Mouse (Mus musculus): ENCODE data around the gene Vil1. TPM values are rescaled to one million over a fixed set of nuclear protein-coding genes. Genes with fewer than 3 reads are reported as not detected.
A peak's percentile ranks its signal among the peaks of the same experiment; 100 is the strongest.

Gene Vil1
- polyA plus RNA-seq, 1 experiment from 2014 or later = 0.38 TPM

DNA sequence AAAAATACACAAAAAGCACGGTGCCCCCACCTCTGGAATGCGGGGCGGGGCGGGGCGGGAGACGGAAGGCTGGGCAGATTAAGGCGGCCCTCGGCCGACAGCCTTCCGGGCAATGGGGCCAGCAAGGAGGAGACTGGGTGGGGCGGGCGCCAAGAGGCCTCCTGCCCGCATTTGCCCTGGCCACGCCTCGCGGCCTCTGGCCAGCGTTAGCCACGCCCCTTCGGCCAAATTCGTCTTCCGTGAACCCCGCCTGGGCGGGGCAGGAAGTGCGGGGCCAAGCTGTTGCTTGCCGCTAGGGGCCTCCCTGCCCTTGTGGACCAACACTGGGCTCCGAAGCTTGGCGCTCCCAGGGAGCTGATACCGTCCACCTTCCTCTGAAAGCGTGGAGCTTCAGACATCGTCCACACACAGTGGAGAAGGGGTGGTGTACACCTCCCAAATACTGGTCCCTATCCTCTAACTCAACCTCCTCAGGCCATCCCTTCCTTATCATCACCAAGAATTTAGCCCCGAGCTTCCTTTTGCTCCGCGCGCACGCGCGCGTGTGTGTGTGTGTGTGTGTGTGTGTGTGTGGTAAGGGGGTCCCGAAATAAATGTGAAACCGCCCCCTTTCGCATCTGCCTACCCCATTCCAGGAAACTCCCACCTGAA is 11.8 kb upstream of the Vil1 start:
- ATAC-seq (ENCODE audit: insufficient number of reproducible peaks, insufficient read depth, low FRiP score, low read depth) = peak; percentile 91
- Histone ChIP-seq H3K4me1 (ENCODE audit: control insufficient read depth in 2 of 2, insufficient read depth in 2 of 2, low read length in 2 of 2) (peaks cover 4 to 20% of the 10 kb centered on the region in 2 experiments; a peak in 3 of 4 replicates), H3K4me2 (ENCODE audit: low read length) (peak overlapping the region; percentile 91), H3K27me3 (ENCODE audit: control insufficient read depth, insufficient read depth, low read length) (no peaks in the 10 kb centered on the region), H3K36me3 (ENCODE audit: control insufficient read depth, insufficient read depth, low read length) (peaks cover 26% of the 10 kb centered on the region), H3K9me3 (ENCODE audit: control insufficient read depth, low read length) (no peaks in the 10 kb centered on the region), H3K4me3 (ENCODE audit: control insufficient read depth in 1 of 2, insufficient read depth in 1 of 2, low read depth in 1 of 2, low read length in 2 of 2) (peak overlapping the region; percentile 42 to 47), H3K27ac (replicated peaks in 1 of 2; ENCODE audit: control insufficient read depth in 1 of 2, insufficient read depth in 1 of 2, low read depth in 2 of 2, low read length in 2 of 2) (peak overlapping the region; percentile 81 to 92), H3K9ac (ENCODE audit: low read length) (peak overlapping the region; percentile 79)
- 0% methylated on average over 41 of the region's 41 CpGs for WGBS

DNA sequence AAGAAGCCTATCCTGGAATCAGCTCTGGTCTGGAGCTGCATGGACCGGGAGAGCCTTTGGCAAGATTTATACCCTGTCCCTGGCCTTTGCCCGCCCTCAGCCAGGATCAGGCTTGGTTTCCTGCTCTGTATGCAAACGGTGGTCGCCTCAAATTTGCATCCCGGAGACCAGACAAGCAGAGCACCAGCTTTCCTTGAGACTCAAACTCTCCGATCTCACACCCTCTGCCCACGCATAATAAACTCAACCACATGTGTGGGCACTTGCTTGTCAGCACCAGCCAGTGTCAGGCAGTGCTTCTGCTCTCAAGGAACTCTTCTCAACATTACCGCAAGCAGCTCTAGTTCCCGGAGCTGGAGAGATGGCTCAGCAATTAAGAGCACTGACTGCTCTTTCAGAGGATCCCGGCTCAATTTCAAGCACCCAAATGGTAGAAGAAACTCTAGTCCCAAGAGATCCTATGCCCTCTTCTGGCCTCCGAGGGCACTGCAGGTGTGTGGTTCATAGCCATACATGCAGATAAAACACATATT is 11.2 kb upstream of the Vil1 start:
- Histone ChIP-seq H3K9ac (ENCODE audit: low read length) (peak overlapping the region; percentile 79), H3K36me3 (ENCODE audit: control insufficient read depth, insufficient read depth, low read length) (peaks cover 26% of the 10 kb centered on the region), H3K4me2 (ENCODE audit: low read length) (peak overlapping the region; percentile 91), H3K9me3 (ENCODE audit: control insufficient read depth, low read length) (no peaks in the 10 kb centered on the region), H3K4me1 (ENCODE audit: control insufficient read depth in 2 of 2, insufficient read depth in 2 of 2, low read length in 2 of 2) (peaks cover 4 to 15% of the 10 kb centered on the region in 2 experiments; a peak in 3 of 4 replicates), H3K4me3 (ENCODE audit: control insufficient read depth in 1 of 2, insufficient read depth in 1 of 2, low read depth in 1 of 2, low read length in 2 of 2) (peak overlapping the region; percentile 42 to 47), H3K27ac (replicated peaks in 1 of 2; ENCODE audit: control insufficient read depth in 1 of 2, insufficient read depth in 1 of 2, low read depth in 2 of 2, low read length in 2 of 2) (peak overlapping the region; percentile 78 to 92), H3K27me3 (ENCODE audit: control insufficient read depth, insufficient read depth, low read length) (no peaks in the 10 kb centered on the region)
- WGBS = 3% methylated on average over 11 of the region's 11 CpGs
- peak; percentile 7; the same call in 1 of the 2 replicates for ATAC-seq (ENCODE audit: insufficient number of reproducible peaks, insufficient read depth, low FRiP score, low read depth)

DNA sequence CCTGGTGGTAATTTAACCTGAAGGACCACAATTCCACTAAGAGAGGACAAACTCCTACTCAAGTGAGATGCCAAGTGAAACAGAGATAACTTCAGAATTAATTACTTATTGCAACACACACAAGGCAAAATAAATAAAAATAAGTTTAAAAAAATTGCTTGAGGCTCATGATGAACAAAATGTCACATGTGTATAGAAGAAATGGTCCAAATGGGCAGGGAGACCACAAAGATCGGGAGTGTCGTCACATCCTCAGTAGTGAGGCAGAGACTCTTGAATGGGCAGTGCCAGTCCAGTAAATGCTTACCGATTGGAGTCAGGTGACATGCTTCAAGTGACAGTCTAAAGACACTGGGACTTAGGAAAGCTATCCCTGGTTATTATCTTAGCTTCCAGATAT is 8.6 kb upstream of the Vil1 start:
- no peak overlapping the region for H3K27ac ChIP-seq (replicated peaks in 1 of 2; ENCODE audit: control insufficient read depth in 1 of 2, insufficient read depth in 1 of 2, low read depth in 2 of 2, low read length in 2 of 2)
- no peaks in the 10 kb centered on the region for H3K9me3 ChIP-seq (ENCODE audit: control insufficient read depth, low read length)
- no peak overlapping the region for H3K4me2 ChIP-seq (ENCODE audit: low read length)
- H3K36me3 ChIP-seq (ENCODE audit: control insufficient read depth, insufficient read depth, low read length) = peaks cover under 1% of the 10 kb centered on the region; the same call in 1 of the 2 replicates
- no peaks in the 10 kb centered on the region for H3K27me3 ChIP-seq (ENCODE audit: control insufficient read depth, insufficient read depth, low read length)
- WGBS = 69% methylated on average over 3 of the region's 3 CpGs
- ATAC-seq (ENCODE audit: insufficient number of reproducible peaks, insufficient read depth, low FRiP score, low read depth) = no peak
- H3K9ac ChIP-seq (ENCODE audit: low read length) = no peak overlapping the region
- no peak overlapping the region for H3K4me3 ChIP-seq (ENCODE audit: control insufficient read depth in 1 of 2, insufficient read depth in 1 of 2, low read depth in 1 of 2, low read length in 2 of 2)
- H3K4me1 ChIP-seq (ENCODE audit: control insufficient read depth in 2 of 2, insufficient read depth in 2 of 2, low read length in 2 of 2) = peaks cover 4 to 6% of the 10 kb centered on the region in 2 experiments; a peak in 1 of 4 replicates

DNA sequence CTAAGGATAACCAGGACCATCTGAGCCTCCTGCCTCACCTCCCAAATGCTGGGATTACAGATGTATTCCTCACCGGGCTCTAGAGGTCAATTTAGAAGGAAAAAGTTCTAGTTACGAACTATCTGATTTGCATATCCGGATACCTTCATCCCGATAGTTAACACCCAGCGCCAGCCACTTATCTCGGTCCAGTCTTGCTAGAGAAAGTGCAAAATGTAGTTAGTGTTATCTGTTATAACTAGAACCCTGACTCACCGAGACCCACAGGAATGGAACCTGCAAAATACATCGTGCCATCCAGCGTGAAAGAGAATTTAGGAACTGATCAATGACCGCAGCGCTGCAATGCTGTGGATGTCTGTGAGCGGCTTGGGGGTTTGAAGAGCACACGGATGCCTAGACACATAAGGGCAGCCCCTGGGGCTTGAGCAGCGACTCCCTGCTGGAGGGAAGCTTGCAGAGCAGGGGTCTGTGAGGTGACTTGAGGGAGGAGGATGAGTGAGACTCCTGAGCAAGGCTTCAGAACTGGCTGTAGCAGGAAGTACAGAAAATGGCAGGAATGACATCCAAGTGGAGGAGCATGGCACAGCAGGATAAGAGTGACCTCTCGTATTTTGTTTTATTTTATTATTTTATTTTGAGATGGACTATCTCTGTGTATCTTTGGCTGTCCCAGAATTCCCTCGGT is 8.0 kb upstream of the Vil1 start:
- H3K4me2 ChIP-seq (ENCODE audit: low read length) = peak overlapping the region; percentile 28
- H3K4me3 ChIP-seq (ENCODE audit: control insufficient read depth in 1 of 2, insufficient read depth in 1 of 2, low read depth in 1 of 2, low read length in 2 of 2) = no peak overlapping the region

DNA sequence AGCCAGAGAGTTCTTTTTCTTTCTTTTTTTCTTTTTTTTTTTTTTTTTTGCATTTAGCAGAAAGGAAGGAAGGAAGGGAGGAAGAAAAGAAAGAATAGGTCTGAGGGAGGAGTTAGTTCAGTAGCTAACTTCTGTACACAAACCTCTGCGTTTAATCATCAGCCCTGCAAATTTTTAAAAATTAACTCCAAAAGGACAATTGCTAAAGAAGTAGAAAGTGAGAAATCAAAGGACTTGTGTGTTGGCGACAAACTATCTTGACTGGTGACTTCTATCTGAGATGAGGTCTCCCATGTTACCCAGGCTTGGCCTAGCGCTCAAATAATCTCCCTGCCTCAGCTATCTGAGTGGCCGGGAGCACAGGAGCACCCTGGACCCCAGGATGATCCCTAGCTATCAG is 5.0 kb upstream of the Vil1 start:
- WGBS = 74% methylated on average over 4 of the region's 4 CpGs
- no peaks in the 10 kb centered on the region for H3K36me3 ChIP-seq (ENCODE audit: control insufficient read depth, insufficient read depth, low read length)
- no peaks in the 10 kb centered on the region for H3K27me3 ChIP-seq (ENCODE audit: control insufficient read depth, insufficient read depth, low read length)
- H3K4me3 ChIP-seq (ENCODE audit: control insufficient read depth in 1 of 2, insufficient read depth in 1 of 2, low read depth in 1 of 2, low read length in 2 of 2) = no peak overlapping the region
- H3K27ac ChIP-seq (replicated peaks in 1 of 2; ENCODE audit: control insufficient read depth in 1 of 2, insufficient read depth in 1 of 2, low read depth in 2 of 2, low read length in 2 of 2) = no peak overlapping the region
- no peak for ATAC-seq (ENCODE audit: insufficient number of reproducible peaks, insufficient read depth, low FRiP score, low read depth)
- H3K9me3 ChIP-seq (ENCODE audit: control insufficient read depth, low read length) = no peaks in the 10 kb centered on the region
- no peak overlapping the region for H3K4me2 ChIP-seq (ENCODE audit: low read length)
- no peaks in the 10 kb centered on the region for H3K4me1 ChIP-seq (ENCODE audit: control insufficient read depth in 2 of 2, insufficient read depth in 2 of 2, low read length in 2 of 2)
- H3K9ac ChIP-seq (ENCODE audit: low read length) = no peak overlapping the region

More for the DNA sequence above, 8.0 kb upstream of the Vil1 start:
- 44% methylated on average over 16 of the region's 16 CpGs for WGBS
- Histone ChIP-seq H3K9ac (ENCODE audit: low read length) (no peak overlapping the region), H3K36me3 (ENCODE audit: control insufficient read depth, insufficient read depth, low read length) (no peaks in the 10 kb centered on the region), H3K27me3 (ENCODE audit: control insufficient read depth, insufficient read depth, low read length) (no peaks in the 10 kb centered on the region), H3K27ac (replicated peaks in 1 of 2; ENCODE audit: control insufficient read depth in 1 of 2, insufficient read depth in 1 of 2, low read depth in 2 of 2, low read length in 2 of 2) (no peak overlapping the region), H3K4me1 (ENCODE audit: control insufficient read depth in 2 of 2, insufficient read depth in 2 of 2, low read length in 2 of 2) (peaks cover 4 to 6% of the 10 kb centered on the region in 2 experiments; a peak in 1 of 4 replicates), H3K9me3 (ENCODE audit: control insufficient read depth, low read length) (no peaks in the 10 kb centered on the region)
- no peak for ATAC-seq (ENCODE audit: insufficient number of reproducible peaks, insufficient read depth, low FRiP score, low read depth)

DNA sequence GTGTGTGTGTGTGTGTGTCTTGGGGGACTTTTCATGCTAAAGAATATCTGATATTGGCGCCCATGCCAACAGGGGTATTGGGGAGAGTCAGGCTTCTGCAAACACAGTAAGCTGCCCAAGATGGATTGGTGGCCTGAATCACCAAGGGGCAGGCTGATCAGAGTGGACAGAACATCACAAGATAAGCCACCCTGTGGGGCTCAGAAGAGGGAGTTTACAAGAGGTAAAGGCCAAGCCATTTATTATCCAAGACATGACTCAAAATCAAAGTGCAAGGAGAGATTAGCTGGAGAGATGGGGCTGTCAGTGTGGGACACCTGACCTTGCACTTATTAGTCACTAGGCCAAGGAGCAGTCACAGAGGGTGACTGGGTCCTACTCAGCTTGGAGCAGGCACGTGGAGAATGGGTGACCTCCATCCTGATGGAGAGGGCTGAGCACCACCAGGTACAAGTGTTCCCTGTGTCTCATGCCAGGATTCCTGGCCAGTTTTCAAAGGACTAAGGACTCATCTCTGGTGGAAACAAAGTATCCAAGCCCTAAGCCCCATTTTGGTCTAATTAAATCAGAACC is 2.7 kb downstream of the Vil1 start:
- H3K9ac ChIP-seq (ENCODE audit: low read length) = no peak overlapping the region
- no peaks in the 10 kb centered on the region for H3K4me1 ChIP-seq (ENCODE audit: control insufficient read depth in 2 of 2, insufficient read depth in 2 of 2, low read length in 2 of 2)
- H3K9me3 ChIP-seq (ENCODE audit: control insufficient read depth, low read length) = no peaks in the 10 kb centered on the region
- 63% methylated on average over 2 of the region's 2 CpGs for whole genome bisulfite sequencing
- no peak overlapping the region for H3K4me3 ChIP-seq (ENCODE audit: control insufficient read depth in 1 of 2, insufficient read depth in 1 of 2, low read depth in 1 of 2, low read length in 2 of 2)
- no peak overlapping the region for H3K4me2 ChIP-seq (ENCODE audit: low read length)
- no peaks in the 10 kb centered on the region for H3K27me3 ChIP-seq (ENCODE audit: control insufficient read depth, insufficient read depth, low read length)
- no peak overlapping the region for H3K27ac ChIP-seq (replicated peaks in 1 of 2; ENCODE audit: control insufficient read depth in 1 of 2, insufficient read depth in 1 of 2, low read depth in 2 of 2, low read length in 2 of 2)
- no peak for ATAC-seq (ENCODE audit: insufficient number of reproducible peaks, insufficient read depth, low FRiP score, low read depth)
- H3K36me3 ChIP-seq (ENCODE audit: control insufficient read depth, insufficient read depth, low read length) = no peaks in the 10 kb centered on the region

DNA sequence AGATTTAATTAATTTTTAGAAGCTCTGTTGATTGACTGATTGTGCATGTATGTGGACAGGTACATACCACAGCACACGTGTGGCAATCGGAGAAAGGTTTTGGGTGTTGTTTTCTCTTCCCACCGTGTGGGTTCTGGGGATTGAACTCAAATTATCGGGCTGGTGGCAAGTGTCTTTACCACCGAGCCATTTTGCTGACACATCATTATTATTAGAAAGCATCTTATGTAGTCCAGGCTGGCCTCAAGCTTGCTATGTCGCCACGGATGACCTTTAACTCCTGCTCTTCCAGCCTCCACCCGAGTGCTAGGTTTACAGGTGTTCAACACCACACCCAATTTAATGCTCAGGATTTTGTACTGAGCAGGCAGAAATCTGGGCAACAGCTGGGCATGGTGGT is 3.5 kb downstream of the Vil1 start:
- ATAC-seq (ENCODE audit: insufficient number of reproducible peaks, insufficient read depth, low FRiP score, low read depth) = no peak
- Histone ChIP-seq H3K9me3 (ENCODE audit: control insufficient read depth, low read length) (no peaks in the 10 kb centered on the region), H3K27me3 (ENCODE audit: control insufficient read depth, insufficient read depth, low read length) (no peaks in the 10 kb centered on the region), H3K4me1 (ENCODE audit: control insufficient read depth in 2 of 2, insufficient read depth in 2 of 2, low read length in 2 of 2) (no peaks in the 10 kb centered on the region), H3K27ac (replicated peaks in 1 of 2; ENCODE audit: control insufficient read depth in 1 of 2, insufficient read depth in 1 of 2, low read depth in 2 of 2, low read length in 2 of 2) (no peak overlapping the region), H3K36me3 (ENCODE audit: control insufficient read depth, insufficient read depth, low read length) (no peaks in the 10 kb centered on the region), H3K4me2 (ENCODE audit: low read length) (no peak overlapping the region), H3K4me3 (ENCODE audit: control insufficient read depth in 1 of 2, insufficient read depth in 1 of 2, low read depth in 1 of 2, low read length in 2 of 2) (no peak overlapping the region), H3K9ac (ENCODE audit: low read length) (no peak overlapping the region)
- 78% methylated on average over 8 of the region's 8 CpGs for WGBS
